Mouse (Mus musculus) lung, adult 2 months (tissue): Measurements from ENCODE around the gene Mroh2a.

ENCODE experiments used
- CTCF ChIP-seq: fragments of 200-500 bp; IDR thresholded peaks from 2 replicates; pipeline ENCODE4 v1.5.1; 2011; ENCODE audit warnings: mild to moderate bottlenecking, low read length, control low read depth; ENCODE audit not compliant: insufficient read depth
- POLR2A ChIP-seq: fragments of 200-500 bp; IDR thresholded peaks from 2 replicates; pipeline ENCODE4 v1.6.1; 2011; ENCODE audit warnings: low read depth, mild to moderate bottlenecking, control low read depth, low read length, borderline replicate concordance; ENCODE audit errors: extremely low read depth

DNA sequence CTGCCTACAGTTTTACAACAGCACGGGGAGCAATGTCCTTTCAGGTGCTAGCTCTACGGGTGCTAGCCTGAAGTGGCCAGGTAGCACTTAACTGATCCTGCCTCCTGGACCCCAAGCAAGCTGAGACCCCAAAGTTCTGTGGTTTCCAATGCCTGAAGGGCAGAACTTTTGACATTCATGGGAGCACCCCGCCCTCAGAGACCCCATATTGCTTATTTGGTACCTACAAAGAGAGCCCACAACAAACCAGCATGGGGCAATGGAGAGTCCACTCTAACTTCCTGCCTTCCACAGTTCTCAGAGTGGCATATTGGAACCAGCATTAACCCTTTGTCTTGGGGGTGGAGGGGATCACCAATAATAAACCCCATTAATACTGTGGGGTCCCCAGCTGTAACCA, 46.5 kb downstream of the Mroh2a start:
- TF ChIP-seq POLR2A (no peak), CTCF (no peak)
